Mouse (Mus musculus) midbrain, postnatal 0 days (tissue): ENCODE results near the gene Fam241a. TPM values are rescaled to one million over a fixed set of nuclear protein-coding genes. Genes with fewer than 3 reads are reported as not detected.
A peak's percentile ranks its signal among the peaks of the same experiment; 100 is the strongest.

ENCODE experiments used
- ATAC-seq: fragments of 200-750 bp; cut with Nextera tagmentation; 2 replicates; pipeline ENCODE4 v1.8.0; 2017; ENCODE audit warnings: moderate number of reproducible peaks, mild to moderate bottlenecking, moderate TSS enrichment, moderate library complexity; ENCODE audit not compliant: low FRiP score
- DNase-seq: peaks from one replicate; pipeline ENCODE4 v3.0.0-alpha.2; 2015; ENCODE audit warnings: low spot score
- H3K27ac ChIP-seq: fragments of 300-500 bp; sonication (generic); 2 replicates; pipeline ENCODE4 v1.5.1; 2014; ENCODE audit warnings: low read depth, mild to moderate bottlenecking, low read length, mixed read lengths
- H3K27me3 ChIP-seq: fragments of 300-500 bp; sonication (generic); 2 replicates; pipeline ENCODE4 v1.6.1; 2014; ENCODE audit warnings: low read length, control low read depth, mixed read lengths; ENCODE audit not compliant: insufficient read depth
- H3K36me3 ChIP-seq: fragments of 300-500 bp; sonication (generic); 2 replicates; pipeline ENCODE4 v1.6.1; 2014; ENCODE audit warnings: low read length, control low read depth, mixed read lengths; ENCODE audit not compliant: insufficient read depth
- H3K4me1 ChIP-seq: fragments of 300-500 bp; sonication (generic); 2 replicates; pipeline ENCODE4 v1.6.1; 2014; ENCODE audit warnings: mild to moderate bottlenecking, control low read depth, antibody characterized with exemption, low read length, mixed read lengths; ENCODE audit not compliant: insufficient read depth
- H3K4me2 ChIP-seq: fragments of 300-500 bp; sonication (generic); 2 replicates; pipeline ENCODE4 v1.6.1; 2014; ENCODE audit warnings: low read depth, mild to moderate bottlenecking, low read length, mixed read lengths; ENCODE audit not compliant: poor library complexity, severe bottlenecking
- H3K4me3 ChIP-seq: fragments of 300-500 bp; sonication (generic); 2 replicates; pipeline ENCODE4 v1.5.1; 2014; ENCODE audit warnings: low read depth, mild to moderate bottlenecking, low read length, moderate library complexity
- H3K9ac ChIP-seq: fragments of 300-500 bp; sonication (generic); replicated peaks from 2 replicates; pipeline ENCODE4 v1.6.1; 2014; ENCODE audit warnings: mild to moderate bottlenecking, low read length, moderate library complexity, mixed read lengths; ENCODE audit not compliant: poor library complexity, severe bottlenecking
- H3K9me3 ChIP-seq: fragments of 300-500 bp; sonication (generic); 2 replicates; pipeline ENCODE4 v1.6.1; 2016; ENCODE audit warnings: low read length, control low read depth
- CTCF ChIP-seq: IDR thresholded peaks from 2 replicates; pipeline ENCODE4 v1.5.1; 2016; ENCODE audit warnings: antibody characterized with exemption, mild to moderate bottlenecking
- WGBS: fragments of 180-500 bp; shearing (Covaris S2); extraction: QIAGEN DNeasy Blood & Tissue Kit; methylation state at CpG from one replicate; pipeline ENCODE4 v1.1.7; 2014; 5-methylcytosine and 5-hydroxymethylcytosine counted together
- polyA plus RNA-seq: library from polyadenylated mRNA; unstranded; fragments of >200 nt; fragmentation: Nextera tagmentation; extraction: Ambion mirVana; gene quantifications from 2 replicates; pipeline ENCODE4 v1.2.1, GENCODE M21; 2015
- total RNA-seq: library from RNA; depleted of rRNA; stranded (reverse); fragments of >200 nt; gene quantifications from 2 replicates; pipeline ENCODE4 v1.2.3, GENCODE M21; 2014

Fam241a gene
- total and polyA plus RNA-seq, 2 experiments from 2014 or later: 4.7 to 7.9 TPM

- H3K4me2 ChIP-seq: no peak overlapping the region
- no peaks in the 10 kb centered on the region for H3K4me1 ChIP-seq
- no peaks in the 10 kb centered on the region for H3K27me3 ChIP-seq
- no peak overlapping the region for H3K4me3 ChIP-seq
- no peak overlapping the region for H3K27ac ChIP-seq
- no peaks in the 10 kb centered on the region for H3K9me3 ChIP-seq
- H3K9ac ChIP-seq: no peak overlapping the region
- no peak for ATAC-seq
- 83% methylated on average over 11 of the region's 11 CpGs for WGBS
- DNase-seq: no peak
- H3K36me3 ChIP-seq: no peaks in the 10 kb centered on the region
- no peak for TF ChIP-seq CTCF
These were observed 47.9 kb downstream of the Fam241a start for GRCm38 (mm10) chr3:127848088-127848808.

GRCm38 (mm10) chr3:127843941-127844327 is 52.2 kb downstream of the Fam241a start:
- TF ChIP-seq CTCF: no peak
- 67% methylated on average over 5 of the region's 5 CpGs for WGBS
- Histone ChIP-seq H3K4me2 (no peak overlapping the region), H3K9me3 (no peaks in the 10 kb centered on the region), H3K4me3 (no peak overlapping the region), H3K9ac (no peak overlapping the region), H3K4me1 (no peaks in the 10 kb centered on the region), H3K27me3 (no peaks in the 10 kb centered on the region), H3K36me3 (no peaks in the 10 kb centered on the region), H3K27ac (no peak overlapping the region)
- DNase-seq: no peak
- ATAC-seq: no peak

DNA sequence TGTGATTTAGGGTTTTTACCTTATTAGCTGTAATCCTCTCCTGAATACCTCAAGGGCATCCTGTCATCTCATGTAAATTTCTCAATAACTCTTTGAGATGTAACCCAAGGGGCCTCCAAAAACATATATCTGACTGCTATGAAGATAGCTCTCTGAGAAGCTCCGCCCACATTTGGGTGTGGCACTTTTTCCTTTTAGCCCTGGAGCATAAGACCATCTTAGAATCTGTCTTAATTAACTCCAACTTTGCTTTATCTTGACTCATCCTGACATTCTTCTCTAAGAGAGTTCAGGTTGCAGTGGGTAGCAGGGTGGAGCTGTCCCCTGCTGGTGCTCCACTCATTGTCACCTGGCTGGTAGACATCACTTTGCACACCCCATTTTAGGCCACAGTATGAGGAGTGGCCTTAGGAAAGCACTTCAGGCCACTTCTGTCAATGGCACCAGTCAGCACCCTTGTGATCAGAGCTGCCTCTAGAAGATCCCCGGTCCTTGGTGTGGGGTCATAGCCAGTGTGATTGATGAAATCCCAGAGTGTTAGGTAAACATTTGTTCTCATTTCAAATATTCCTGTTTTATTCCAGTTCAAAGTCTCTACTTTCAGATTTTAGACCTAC is 52.7 kb downstream of the Fam241a start:
- no peak overlapping the region for H3K4me3 ChIP-seq
- no peak overlapping the region for H3K9ac ChIP-seq
- TF ChIP-seq CTCF: no peak
- no peak overlapping the region for H3K27ac ChIP-seq
- no peaks in the 10 kb centered on the region for H3K36me3 ChIP-seq
- no peak for DNase-seq
- H3K4me2 ChIP-seq: no peak overlapping the region
- no peaks in the 10 kb centered on the region for H3K9me3 ChIP-seq
- H3K27me3 ChIP-seq: no peaks in the 10 kb centered on the region
- 81% methylated on average over 2 of the region's 2 CpGs for WGBS
- no peaks in the 10 kb centered on the region for H3K4me1 ChIP-seq
- ATAC-seq: no peak

DNA sequence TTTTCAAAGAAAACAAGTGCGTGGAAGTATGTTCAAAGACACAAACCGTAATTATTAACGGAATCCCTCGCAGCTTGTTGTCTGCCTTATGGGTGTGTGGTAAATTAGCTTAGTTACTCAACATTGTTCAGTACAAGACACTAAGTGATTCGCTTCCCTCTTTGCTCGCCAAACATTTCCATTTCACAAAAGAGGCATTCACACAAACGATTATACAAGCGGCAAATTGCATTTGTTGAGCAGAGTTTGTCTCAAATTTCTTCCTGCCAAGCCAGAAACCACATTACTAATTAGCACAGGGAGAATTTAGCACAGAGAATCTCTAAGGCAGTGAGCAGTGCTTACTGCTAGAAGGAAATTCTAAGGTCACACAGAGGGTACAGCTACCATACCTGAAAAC is 54.2 kb downstream of the Fam241a start:
- 73% methylated on average over 8 of the region's 8 CpGs for WGBS
- no peaks in the 10 kb centered on the region for H3K27me3 ChIP-seq
- DNase-seq: no peak

GRCm38 (mm10) chr3:127837972-127838644 is 58.0 kb downstream of the Fam241a start:
- Histone ChIP-seq H3K4me2 (peak overlapping the region; percentile 48), H3K27me3 (no peaks in the 10 kb centered on the region), H3K27ac (peak overlapping the region; percentile 63; the same call in 1 of the 2 replicates), H3K36me3 (no peaks in the 10 kb centered on the region), H3K4me3 (peak overlapping the region; percentile 91), H3K9me3 (no peaks in the 10 kb centered on the region), H3K4me1 (peaks cover 7% of the 10 kb centered on the region), H3K9ac (no peak overlapping the region)
- 32% methylated on average over 8 of the region's 8 CpGs for WGBS
- no peak for TF ChIP-seq CTCF
- peak; percentile 35 for ATAC-seq
- no peak for DNase-seq

More for the DNA sequence above, 54.2 kb downstream of the Fam241a start:
- H3K27ac ChIP-seq: no peak overlapping the region
- H3K9me3 ChIP-seq: no peaks in the 10 kb centered on the region
- ATAC-seq: no peak
- no peak overlapping the region for H3K4me3 ChIP-seq
- no peaks in the 10 kb centered on the region for H3K4me1 ChIP-seq
- H3K4me2 ChIP-seq: no peak overlapping the region
- no peak overlapping the region for H3K9ac ChIP-seq
- no peak for TF ChIP-seq CTCF
- H3K36me3 ChIP-seq: no peaks in the 10 kb centered on the region
